Mouse (Mus musculus) midbrain, embryonic 10.5 days (tissue): ENCODE measurements around the gene Ppfia2. TPM values are rescaled to one million over a fixed set of nuclear protein-coding genes. Genes with fewer than 3 reads are reported as not detected.

ENCODE experiments used
- DNase-seq: peaks from one replicate; pipeline ENCODE4 v3.0.0-alpha.2; 2017; ENCODE audit warnings: low spot score
- H3K27ac ChIP-seq: fragments of 300-500 bp; sonication (generic); replicated peaks from 2 replicates; pipeline ENCODE4 v1.5.1; 2016; ENCODE audit warnings: mild to moderate bottlenecking
- H3K27me3 ChIP-seq: fragments of 300-500 bp; sonication (generic); 2 replicates; pipeline ENCODE4 v1.6.1; 2016; ENCODE audit warnings: low read depth, mild to moderate bottlenecking; ENCODE audit not compliant: poor library complexity, severe bottlenecking
- H3K36me3 ChIP-seq: fragments of 300-500 bp; sonication (generic); 2 replicates; pipeline ENCODE4 v1.6.1; 2016; ENCODE audit warnings: mild to moderate bottlenecking, moderate library complexity
- H3K4me1 ChIP-seq: fragments of 300-500 bp; sonication (generic); 2 replicates; pipeline ENCODE4 v1.6.1; 2016
- H3K4me3 ChIP-seq: fragments of 300-500 bp; sonication (generic); 2 replicates; pipeline ENCODE4 v1.5.1; 2016; ENCODE audit warnings: mild to moderate bottlenecking, moderate library complexity
- H3K9me3 ChIP-seq: fragments of 300-500 bp; sonication (generic); replicated peaks from 2 replicates; pipeline ENCODE4 v1.6.1; 2016; ENCODE audit warnings: mild to moderate bottlenecking
- WGBS: fragments of 180-500 bp; shearing (Covaris S2); methylation state at CpG from one replicate; pipeline ENCODE4 v1.1.7; 2016; 5-methylcytosine and 5-hydroxymethylcytosine counted together
- polyA plus RNA-seq: library from polyadenylated mRNA; unstranded; fragments of >200 nt; fragmentation: Nextera tagmentation; extraction: Ambion mirVana; gene quantifications from 2 replicates; pipeline ENCODE4 v1.2.1, GENCODE M21; 2016

Gene Ppfia2
- polyA plus RNA-seq, 1 experiment from 2014 or later: 1.3 TPM

- DNase-seq: no peak
- Histone ChIP-seq H3K36me3 (no peaks in the 10 kb centered on the region), H3K4me1 (no peaks in the 10 kb centered on the region), H3K4me3 (no peak overlapping the region), H3K9me3 (no peaks in the 10 kb centered on the region), H3K27me3 (no peaks in the 10 kb centered on the region), H3K27ac (no peak overlapping the region)
- 85% methylated on average over 2 of the region's 2 CpGs for WGBS
Measured at GRCm38 (mm10) chr10:106732265-106732664, 262.1 kb downstream of the Ppfia2 start.

GRCm38 (mm10) chr10:106736230-106737063 is 266.3 kb downstream of the Ppfia2 start:
- H3K9me3 ChIP-seq: no peaks in the 10 kb centered on the region
- no peak for DNase-seq
- H3K36me3 ChIP-seq: no peaks in the 10 kb centered on the region
- no peaks in the 10 kb centered on the region for H3K4me1 ChIP-seq
- no peak overlapping the region for H3K4me3 ChIP-seq
- H3K27ac ChIP-seq: no peak overlapping the region
- no peaks in the 10 kb centered on the region for H3K27me3 ChIP-seq
- WGBS: 78% methylated on average over 4 of the region's 4 CpGs

- no peaks in the 10 kb centered on the region for H3K9me3 ChIP-seq
- DNase-seq: no peak
- H3K4me1 ChIP-seq: no peaks in the 10 kb centered on the region
- no peaks in the 10 kb centered on the region for H3K36me3 ChIP-seq
- no peak overlapping the region for H3K27ac ChIP-seq
- WGBS: 89% methylated on average over 3 of the region's 3 CpGs
- H3K27me3 ChIP-seq: no peaks in the 10 kb centered on the region
- H3K4me3 ChIP-seq: no peak overlapping the region
Measured at GRCm38 (mm10) chr10:106738190-106738589, 268.1 kb downstream of the Ppfia2 start.

DNA sequence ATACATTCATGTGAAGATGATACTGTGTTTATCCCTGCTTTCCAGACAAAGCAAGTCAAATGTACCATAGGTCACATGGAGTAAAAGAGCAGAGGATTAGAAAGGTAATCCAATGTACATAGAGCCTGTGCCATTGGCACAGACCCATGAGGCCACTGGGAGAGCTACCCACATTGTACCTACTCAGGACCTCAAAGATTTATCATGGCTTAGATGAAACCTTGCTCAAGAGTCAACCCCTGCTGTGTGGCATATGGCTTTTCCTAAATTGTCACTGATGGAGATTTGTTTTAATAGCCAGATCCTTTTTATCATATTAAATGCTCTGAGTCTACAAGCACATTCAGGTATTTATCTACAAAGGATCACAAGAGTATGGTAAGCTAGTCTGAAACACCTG is 274.8 kb downstream of the Ppfia2 start:
- no peak for DNase-seq
- no peaks in the 10 kb centered on the region for H3K9me3 ChIP-seq
- no peaks in the 10 kb centered on the region for H3K36me3 ChIP-seq
- H3K4me1 ChIP-seq: no peaks in the 10 kb centered on the region
- H3K27me3 ChIP-seq: no peaks in the 10 kb centered on the region
- no peak overlapping the region for H3K27ac ChIP-seq
- H3K4me3 ChIP-seq: no peak overlapping the region

- WGBS: 83% methylated on average over 6 of the region's 6 CpGs
- DNase-seq: no peak
- H3K4me1 ChIP-seq: no peaks in the 10 kb centered on the region
Measured at GRCm38 (mm10) chr10:106761061-106761460, 290.9 kb downstream of the Ppfia2 start.

GRCm38 (mm10) chr10:106763785-106764184 is 293.6 kb downstream of the Ppfia2 start:
- H3K27me3 ChIP-seq: no peaks in the 10 kb centered on the region
- H3K4me1 ChIP-seq: no peaks in the 10 kb centered on the region
- H3K27ac ChIP-seq: no peak overlapping the region
- H3K4me3 ChIP-seq: no peak overlapping the region
- WGBS: 86% methylated on average over 7 of the region's 7 CpGs
- no peaks in the 10 kb centered on the region for H3K36me3 ChIP-seq
- no peak for DNase-seq
- H3K9me3 ChIP-seq: no peaks in the 10 kb centered on the region

More at GRCm38 (mm10) chr10:106761061-106761460, 290.9 kb downstream of the Ppfia2 start:
- Histone ChIP-seq H3K36me3 (no peaks in the 10 kb centered on the region), H3K27ac (no peak overlapping the region), H3K9me3 (no peaks in the 10 kb centered on the region), H3K27me3 (no peaks in the 10 kb centered on the region), H3K4me3 (no peak overlapping the region)

GRCm38 (mm10) chr10:106775571-106775970 is 305.4 kb downstream of the Ppfia2 start:
- Histone ChIP-seq H3K4me1 (no peaks in the 10 kb centered on the region), H3K36me3 (no peaks in the 10 kb centered on the region), H3K9me3 (no peaks in the 10 kb centered on the region), H3K27me3 (no peaks in the 10 kb centered on the region), H3K27ac (no peak overlapping the region), H3K4me3 (no peak overlapping the region)
- 95% methylated on average over 1 of the region's 1 CpGs for WGBS
- no peak for DNase-seq

- Histone ChIP-seq H3K4me3 (no peak overlapping the region), H3K27me3 (no peaks in the 10 kb centered on the region), H3K9me3 (no peaks in the 10 kb centered on the region), H3K27ac (no peak overlapping the region), H3K4me1 (no peaks in the 10 kb centered on the region), H3K36me3 (no peaks in the 10 kb centered on the region)
- WGBS: 52% methylated on average over 2 of the region's 2 CpGs
- DNase-seq: no peak
Measured at GRCm38 (mm10) chr10:106815447-106815846, 345.3 kb downstream of the Ppfia2 start.

GRCm38 (mm10) chr10:106818381-106818780 is 348.2 kb downstream of the Ppfia2 start:
- H3K4me1 ChIP-seq: no peaks in the 10 kb centered on the region
- H3K9me3 ChIP-seq: no peaks in the 10 kb centered on the region
- H3K27me3 ChIP-seq: no peaks in the 10 kb centered on the region
- whole genome bisulfite sequencing: 84% methylated on average over 4 of the region's 4 CpGs
- H3K36me3 ChIP-seq: no peaks in the 10 kb centered on the region
- no peak for DNase-seq
- H3K27ac ChIP-seq: no peak overlapping the region
- H3K4me3 ChIP-seq: no peak overlapping the region

GRCm38 (mm10) chr10:106824215-106824614 is 354.1 kb downstream of the Ppfia2 start:
- DNase-seq: no peak
- H3K27ac ChIP-seq: no peak overlapping the region
- no peaks in the 10 kb centered on the region for H3K9me3 ChIP-seq
- no peaks in the 10 kb centered on the region for H3K36me3 ChIP-seq
- no peaks in the 10 kb centered on the region for H3K27me3 ChIP-seq
- no peak overlapping the region for H3K4me3 ChIP-seq
- WGBS: 94% methylated on average over 1 of the region's 1 CpGs
- H3K4me1 ChIP-seq: no peaks in the 10 kb centered on the region

- Histone ChIP-seq H3K9me3 (no peaks in the 10 kb centered on the region), H3K27me3 (no peaks in the 10 kb centered on the region), H3K4me3 (no peak overlapping the region), H3K4me1 (no peaks in the 10 kb centered on the region), H3K27ac (no peak overlapping the region), H3K36me3 (no peaks in the 10 kb centered on the region)
- DNase-seq: no peak
- WGBS: 87% methylated on average over 1 of the region's 1 CpGs
Measured at GRCm38 (mm10) chr10:106838476-106838875, 368.3 kb downstream of the Ppfia2 start.

GRCm38 (mm10) chr10:106858106-106858505 is 388.0 kb downstream of the Ppfia2 start:
- Histone ChIP-seq H3K27me3 (no peaks in the 10 kb centered on the region), H3K9me3 (no peaks in the 10 kb centered on the region), H3K4me3 (no peak overlapping the region), H3K4me1 (no peaks in the 10 kb centered on the region), H3K36me3 (no peaks in the 10 kb centered on the region), H3K27ac (no peak overlapping the region)
- WGBS: 82% methylated on average over 6 of the region's 6 CpGs
- no peak for DNase-seq

- Histone ChIP-seq H3K4me1 (no peaks in the 10 kb centered on the region), H3K4me3 (no peak overlapping the region), H3K27ac (no peak overlapping the region), H3K27me3 (no peaks in the 10 kb centered on the region), H3K9me3 (no peaks in the 10 kb centered on the region), H3K36me3 (no peaks in the 10 kb centered on the region)
- WGBS: 84% methylated on average over 4 of the region's 4 CpGs
- no peak for DNase-seq
Measured at GRCm38 (mm10) chr10:106870233-106870632, 400.1 kb downstream of the Ppfia2 start.
